Mouse (Mus musculus): Measurements from ENCODE around the gene Tmem117. TPM values are rescaled to one million over a fixed set of nuclear protein-coding genes. Genes with fewer than 3 reads are reported as not detected.

The Tmem117 gene
- polyA plus RNA-seq, 1 experiment from 2014 or later = 3.1 TPM

GRCm38 (mm10) chr15:94861173-94861572 is 232.1 kb downstream of the Tmem117 start:
- Histone ChIP-seq H3K4me1 (ENCODE audit: control insufficient read depth, insufficient read depth, low read length) (no peaks in the 10 kb centered on the region), H3K9me3 (ENCODE audit: control insufficient read depth, low read length) (no peaks in the 10 kb centered on the region), H3K36me3 (ENCODE audit: control insufficient read depth, insufficient read depth, low read length) (no peaks in the 10 kb centered on the region), H3K27ac (ENCODE audit: low read depth, low read length) (no peak overlapping the region), H3K4me3 (ENCODE audit: low read depth, low read length) (no peak overlapping the region), H3K27me3 (ENCODE audit: control insufficient read depth, insufficient read depth, low read length) (no peaks in the 10 kb centered on the region), H3K9ac (ENCODE audit: low read length) (no peak overlapping the region), H3K4me2 (ENCODE audit: low read depth) (no peak overlapping the region)
- WGBS = 93% methylated on average over 2 of the region's 2 CpGs
- ATAC-seq (ENCODE audit: insufficient read depth, low FRiP score, low TSS enrichment) = no peak
- no peak for DNase-seq (ENCODE audit: low spot score)

GRCm38 (mm10) chr15:94864134-94864533 is 235.1 kb downstream of the Tmem117 start:
- no peak overlapping the region for H3K4me2 ChIP-seq (ENCODE audit: low read depth)
- H3K4me3 ChIP-seq (ENCODE audit: low read depth, low read length) = no peak overlapping the region
- WGBS = 39% methylated on average over 1 of the region's 1 CpGs
- H3K27ac ChIP-seq (ENCODE audit: low read depth, low read length) = no peak overlapping the region
- H3K36me3 ChIP-seq (ENCODE audit: control insufficient read depth, insufficient read depth, low read length) = no peaks in the 10 kb centered on the region
- H3K9me3 ChIP-seq (ENCODE audit: control insufficient read depth, low read length) = no peaks in the 10 kb centered on the region
- no peaks in the 10 kb centered on the region for H3K4me1 ChIP-seq (ENCODE audit: control insufficient read depth, insufficient read depth, low read length)
- no peak for ATAC-seq (ENCODE audit: insufficient read depth, low FRiP score, low TSS enrichment)
- no peaks in the 10 kb centered on the region for H3K27me3 ChIP-seq (ENCODE audit: control insufficient read depth, insufficient read depth, low read length)
- DNase-seq (ENCODE audit: low spot score) = no peak
- H3K9ac ChIP-seq (ENCODE audit: low read length) = no peak overlapping the region

- 86% methylated on average over 5 of the region's 5 CpGs for WGBS
- no peak overlapping the region for H3K4me2 ChIP-seq (ENCODE audit: low read depth)
- no peak overlapping the region for H3K4me3 ChIP-seq (ENCODE audit: low read depth, low read length)
- no peaks in the 10 kb centered on the region for H3K4me1 ChIP-seq (ENCODE audit: control insufficient read depth, insufficient read depth, low read length)
- DNase-seq (ENCODE audit: low spot score) (no peak), ATAC-seq (ENCODE audit: insufficient read depth, low FRiP score, low TSS enrichment) (no peak)
- H3K9ac ChIP-seq (ENCODE audit: low read length) = no peak overlapping the region
- no peaks in the 10 kb centered on the region for H3K27me3 ChIP-seq (ENCODE audit: control insufficient read depth, insufficient read depth, low read length)
- H3K36me3 ChIP-seq (ENCODE audit: control insufficient read depth, insufficient read depth, low read length) = no peaks in the 10 kb centered on the region
- H3K27ac ChIP-seq (ENCODE audit: low read depth, low read length) = no peak overlapping the region
- no peaks in the 10 kb centered on the region for H3K9me3 ChIP-seq (ENCODE audit: control insufficient read depth, low read length)
Measured at GRCm38 (mm10) chr15:94868372-94868771, 239.3 kb downstream of the Tmem117 start.

- Histone ChIP-seq H3K27ac (ENCODE audit: low read depth, low read length) (no peak overlapping the region), H3K9me3 (ENCODE audit: control insufficient read depth, low read length) (no peaks in the 10 kb centered on the region), H3K36me3 (ENCODE audit: control insufficient read depth, insufficient read depth, low read length) (no peaks in the 10 kb centered on the region), H3K4me1 (ENCODE audit: control insufficient read depth, insufficient read depth, low read length) (no peaks in the 10 kb centered on the region), H3K4me3 (ENCODE audit: low read depth, low read length) (no peak overlapping the region), H3K4me2 (ENCODE audit: low read depth) (no peak overlapping the region), H3K27me3 (ENCODE audit: control insufficient read depth, insufficient read depth, low read length) (no peaks in the 10 kb centered on the region), H3K9ac (ENCODE audit: low read length) (no peak overlapping the region)
- DNase-seq (ENCODE audit: low spot score) (no peak), ATAC-seq (ENCODE audit: insufficient read depth, low FRiP score, low TSS enrichment) (no peak)
- WGBS = 86% methylated on average over 4 of the region's 4 CpGs
Measured at GRCm38 (mm10) chr15:94885026-94885425, 256.0 kb downstream of the Tmem117 start.

GRCm38 (mm10) chr15:94893201-94893600 is 264.2 kb downstream of the Tmem117 start:
- Histone ChIP-seq H3K27ac (ENCODE audit: low read depth, low read length) (no peak overlapping the region), H3K27me3 (ENCODE audit: control insufficient read depth, insufficient read depth, low read length) (no peaks in the 10 kb centered on the region), H3K4me1 (ENCODE audit: control insufficient read depth, insufficient read depth, low read length) (no peaks in the 10 kb centered on the region), H3K4me2 (ENCODE audit: low read depth) (no peak overlapping the region), H3K36me3 (ENCODE audit: control insufficient read depth, insufficient read depth, low read length) (no peaks in the 10 kb centered on the region), H3K9me3 (ENCODE audit: control insufficient read depth, low read length) (no peaks in the 10 kb centered on the region), H3K4me3 (ENCODE audit: low read depth, low read length) (no peak overlapping the region), H3K9ac (ENCODE audit: low read length) (no peak overlapping the region)
- 88% methylated on average over 1 of the region's 1 CpGs for WGBS
- no peak for DNase-seq (ENCODE audit: low spot score)
- ATAC-seq (ENCODE audit: insufficient read depth, low FRiP score, low TSS enrichment) = no peak

GRCm38 (mm10) chr15:94894086-94894485 is 265.1 kb downstream of the Tmem117 start:
- DNase-seq (ENCODE audit: low spot score) (no peak), ATAC-seq (ENCODE audit: insufficient read depth, low FRiP score, low TSS enrichment) (no peak)
- no peak overlapping the region for H3K27ac ChIP-seq (ENCODE audit: low read depth, low read length)
- H3K4me1 ChIP-seq (ENCODE audit: control insufficient read depth, insufficient read depth, low read length) = no peaks in the 10 kb centered on the region
- H3K9me3 ChIP-seq (ENCODE audit: control insufficient read depth, low read length) = no peaks in the 10 kb centered on the region
- H3K4me2 ChIP-seq (ENCODE audit: low read depth) = no peak overlapping the region
- no peak overlapping the region for H3K9ac ChIP-seq (ENCODE audit: low read length)
- no peaks in the 10 kb centered on the region for H3K27me3 ChIP-seq (ENCODE audit: control insufficient read depth, insufficient read depth, low read length)
- 68% methylated on average over 5 of the region's 5 CpGs for WGBS
- no peak overlapping the region for H3K4me3 ChIP-seq (ENCODE audit: low read depth, low read length)
- H3K36me3 ChIP-seq (ENCODE audit: control insufficient read depth, insufficient read depth, low read length) = no peaks in the 10 kb centered on the region

- Histone ChIP-seq H3K4me3 (ENCODE audit: low read depth, low read length) (no peak overlapping the region), H3K4me1 (ENCODE audit: control insufficient read depth, insufficient read depth, low read length) (no peaks in the 10 kb centered on the region), H3K4me2 (ENCODE audit: low read depth) (no peak overlapping the region), H3K27ac (ENCODE audit: low read depth, low read length) (no peak overlapping the region), H3K9ac (ENCODE audit: low read length) (no peak overlapping the region), H3K9me3 (ENCODE audit: control insufficient read depth, low read length) (no peaks in the 10 kb centered on the region), H3K36me3 (ENCODE audit: control insufficient read depth, insufficient read depth, low read length) (no peaks in the 10 kb centered on the region), H3K27me3 (ENCODE audit: control insufficient read depth, insufficient read depth, low read length) (no peaks in the 10 kb centered on the region)
- no peak for ATAC-seq (ENCODE audit: insufficient read depth, low FRiP score, low TSS enrichment)
- DNase-seq (ENCODE audit: low spot score) = no peak
- 94% methylated on average over 11 of the region's 11 CpGs for WGBS
Measured at GRCm38 (mm10) chr15:94895681-94896080, 266.6 kb downstream of the Tmem117 start.

GRCm38 (mm10) chr15:94903188-94903587 is 274.2 kb downstream of the Tmem117 start:
- Histone ChIP-seq H3K4me1 (ENCODE audit: control insufficient read depth, insufficient read depth, low read length) (no peaks in the 10 kb centered on the region), H3K36me3 (ENCODE audit: control insufficient read depth, insufficient read depth, low read length) (no peaks in the 10 kb centered on the region), H3K27ac (ENCODE audit: low read depth, low read length) (no peak overlapping the region), H3K9me3 (ENCODE audit: control insufficient read depth, low read length) (no peaks in the 10 kb centered on the region), H3K4me3 (ENCODE audit: low read depth, low read length) (no peak overlapping the region), H3K9ac (ENCODE audit: low read length) (no peak overlapping the region), H3K4me2 (ENCODE audit: low read depth) (no peak overlapping the region), H3K27me3 (ENCODE audit: control insufficient read depth, insufficient read depth, low read length) (no peaks in the 10 kb centered on the region)
- 97% methylated on average over 1 of the region's 1 CpGs for WGBS
- no peak for DNase-seq (ENCODE audit: low spot score)
- no peak for ATAC-seq (ENCODE audit: insufficient read depth, low FRiP score, low TSS enrichment)

- H3K9me3 ChIP-seq (ENCODE audit: control insufficient read depth, low read length) = no peaks in the 10 kb centered on the region
- no peak for DNase-seq (ENCODE audit: low spot score)
- no peaks in the 10 kb centered on the region for H3K36me3 ChIP-seq (ENCODE audit: control insufficient read depth, insufficient read depth, low read length)
- no peaks in the 10 kb centered on the region for H3K27me3 ChIP-seq (ENCODE audit: control insufficient read depth, insufficient read depth, low read length)
- ATAC-seq (ENCODE audit: insufficient read depth, low FRiP score, low TSS enrichment) = no peak
- no peak overlapping the region for H3K4me2 ChIP-seq (ENCODE audit: low read depth)
- 48% methylated on average over 11 of the region's 11 CpGs for WGBS
- no peaks in the 10 kb centered on the region for H3K4me1 ChIP-seq (ENCODE audit: control insufficient read depth, insufficient read depth, low read length)
- no peak overlapping the region for H3K9ac ChIP-seq (ENCODE audit: low read length)
- no peak overlapping the region for H3K4me3 ChIP-seq (ENCODE audit: low read depth, low read length)
- no peak overlapping the region for H3K27ac ChIP-seq (ENCODE audit: low read depth, low read length)
Measured at GRCm38 (mm10) chr15:94904672-94905407, 275.8 kb downstream of the Tmem117 start.
